Mouse (Mus musculus) telencephalon, adult 2 months (tissue): ENCODE results near the gene Rora.
"Not testable (repeated sequence)": the region's sequence is repeated elsewhere in the genome, so short reads cannot be mapped to it uniquely, and the experiment has no call there.

ENCODE experiments used
- DNase-seq: peaks from one replicate; pipeline ENCODE4 v3.0.0-alpha.2; 2011; ENCODE audit warnings: low read depth, low spot score

The Rora gene

GRCm38 (mm10) chr9:69086844-69087243 lies 433.3 kb downstream of the Rora start:
- no peak for DNase-seq

DNA sequence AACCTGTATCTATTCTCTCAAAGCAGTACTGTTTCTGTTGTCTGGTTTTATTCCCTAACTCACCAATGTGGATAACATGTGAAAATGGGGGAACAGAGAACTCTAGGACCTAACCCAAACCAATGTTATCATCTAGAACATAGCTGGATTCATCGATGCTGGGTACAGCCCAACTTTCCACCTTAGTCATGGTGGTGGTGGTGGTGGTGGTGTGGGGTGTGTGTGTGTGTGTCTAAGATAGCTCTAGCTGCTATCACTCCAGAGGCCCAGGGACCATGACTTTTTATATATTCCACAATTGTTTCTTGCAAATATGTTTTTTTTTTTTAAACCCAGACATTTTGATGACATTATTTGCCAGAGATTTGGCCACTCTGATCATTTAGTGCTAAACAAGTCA lies 433.7 kb downstream of the Rora start:
- no peak for DNase-seq

DNA sequence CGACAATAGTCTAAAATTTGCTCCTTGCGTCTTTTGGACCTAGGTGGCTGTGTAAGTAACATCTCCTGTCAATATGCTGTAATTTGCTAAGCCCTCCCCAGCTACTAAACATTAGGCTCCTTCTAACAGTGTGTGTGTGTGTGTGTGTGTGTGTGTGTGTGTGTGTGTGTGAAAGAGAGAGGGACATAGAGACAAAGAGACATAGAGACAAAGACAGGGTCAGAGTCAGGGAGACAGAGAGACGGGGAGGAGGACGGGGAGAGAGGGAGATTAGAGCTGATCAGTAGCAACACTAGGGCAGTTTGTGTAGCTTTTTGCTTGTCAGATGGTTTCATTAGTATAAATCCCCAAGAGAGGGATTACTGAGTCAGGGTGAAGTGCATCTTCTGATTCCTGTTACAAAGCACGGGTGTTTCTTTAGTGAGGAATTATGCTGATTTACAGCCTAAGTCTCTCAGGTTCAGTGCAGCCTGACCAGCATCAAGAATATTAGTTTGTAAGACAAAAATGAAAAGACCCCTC lies 437.2 kb downstream of the Rora start:
- DNase-seq = no peak

DNA sequence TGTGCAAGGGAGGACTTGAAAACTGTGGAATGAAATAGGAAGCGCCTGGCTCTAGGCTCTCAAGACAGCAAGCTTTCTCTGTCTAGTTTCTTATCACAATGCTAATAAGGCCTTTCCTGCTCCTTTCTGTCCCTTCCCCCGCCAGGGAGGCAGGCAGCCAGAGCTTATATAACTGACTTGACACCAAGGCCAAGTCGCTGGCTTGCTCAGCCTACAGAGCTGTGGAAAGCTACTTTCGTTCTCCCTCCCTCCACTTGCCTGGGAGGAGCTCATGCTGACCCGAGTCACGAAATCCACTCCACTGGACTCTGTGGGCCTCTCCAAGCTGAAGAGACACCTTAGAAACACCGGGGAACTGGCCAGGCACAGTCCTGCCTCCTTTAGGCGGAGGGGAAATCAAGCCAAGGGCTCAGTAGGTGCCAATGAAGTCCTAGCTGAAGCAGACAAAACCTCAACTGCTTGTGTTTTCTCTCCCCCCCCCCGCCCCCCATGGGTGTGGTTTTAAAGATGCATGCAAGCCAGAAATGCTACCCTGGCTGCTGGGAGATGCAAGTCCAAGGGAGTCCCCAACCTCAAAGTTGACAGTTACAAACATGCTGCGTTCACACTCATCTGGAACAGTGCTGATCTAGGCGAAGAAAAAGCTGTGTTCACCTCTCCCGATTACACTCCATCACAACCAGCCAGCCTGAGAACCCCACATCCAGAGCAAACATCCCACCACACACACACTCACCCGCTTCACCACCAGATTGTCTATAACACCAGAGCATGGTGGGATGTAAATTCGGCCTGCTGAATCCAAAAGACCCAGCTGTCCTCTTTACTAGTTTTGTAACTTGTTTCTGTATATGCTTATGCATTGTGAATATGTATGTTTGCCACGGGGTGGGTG lies 438.8 kb downstream of the Rora start:
- DNase-seq = no peak

- not testable (repeated sequence) for DNase-seq
These were observed 446.7 kb downstream of the Rora start for GRCm38 (mm10) chr9:69100153-69100756.

GRCm38 (mm10) chr9:69104321-69104720 lies 450.7 kb downstream of the Rora start:
- no peak for DNase-seq

GRCm38 (mm10) chr9:69109618-69110300 lies 456.2 kb downstream of the Rora start:
- no peak for DNase-seq

- no peak for DNase-seq
These were observed 456.7 kb downstream of the Rora start for GRCm38 (mm10) chr9:69110301-69110674.

GRCm38 (mm10) chr9:69110706-69111105 lies 457.1 kb downstream of the Rora start:
- DNase-seq = no peak

DNA sequence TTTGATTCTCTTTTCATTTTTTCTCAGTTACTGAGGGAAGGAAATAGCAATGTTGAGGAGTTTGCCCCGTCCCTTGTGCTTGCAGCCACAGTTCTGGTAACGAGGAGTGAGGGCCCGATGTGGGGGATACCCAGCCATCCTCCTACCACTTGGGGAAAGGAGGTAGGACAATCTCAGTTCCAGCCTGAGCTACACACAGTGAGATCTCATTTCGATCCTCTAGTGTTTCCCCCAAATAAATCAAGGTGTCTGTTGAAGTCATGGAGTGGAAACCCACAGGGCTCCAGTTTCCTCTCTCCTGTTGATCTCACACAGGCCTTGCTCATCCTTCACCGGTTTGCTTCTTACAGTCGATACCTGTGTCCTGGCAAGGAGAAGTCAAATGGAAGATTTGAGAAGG lies 458.0 kb downstream of the Rora start:
- DNase-seq = no peak

GRCm38 (mm10) chr9:69114429-69114984 lies 460.9 kb downstream of the Rora start:
- DNase-seq = no peak

GRCm38 (mm10) chr9:69116740-69117139 lies 463.2 kb downstream of the Rora start:
- DNase-seq = no peak

GRCm38 (mm10) chr9:69121117-69121740 lies 467.6 kb downstream of the Rora start:
- no peak for DNase-seq

DNA sequence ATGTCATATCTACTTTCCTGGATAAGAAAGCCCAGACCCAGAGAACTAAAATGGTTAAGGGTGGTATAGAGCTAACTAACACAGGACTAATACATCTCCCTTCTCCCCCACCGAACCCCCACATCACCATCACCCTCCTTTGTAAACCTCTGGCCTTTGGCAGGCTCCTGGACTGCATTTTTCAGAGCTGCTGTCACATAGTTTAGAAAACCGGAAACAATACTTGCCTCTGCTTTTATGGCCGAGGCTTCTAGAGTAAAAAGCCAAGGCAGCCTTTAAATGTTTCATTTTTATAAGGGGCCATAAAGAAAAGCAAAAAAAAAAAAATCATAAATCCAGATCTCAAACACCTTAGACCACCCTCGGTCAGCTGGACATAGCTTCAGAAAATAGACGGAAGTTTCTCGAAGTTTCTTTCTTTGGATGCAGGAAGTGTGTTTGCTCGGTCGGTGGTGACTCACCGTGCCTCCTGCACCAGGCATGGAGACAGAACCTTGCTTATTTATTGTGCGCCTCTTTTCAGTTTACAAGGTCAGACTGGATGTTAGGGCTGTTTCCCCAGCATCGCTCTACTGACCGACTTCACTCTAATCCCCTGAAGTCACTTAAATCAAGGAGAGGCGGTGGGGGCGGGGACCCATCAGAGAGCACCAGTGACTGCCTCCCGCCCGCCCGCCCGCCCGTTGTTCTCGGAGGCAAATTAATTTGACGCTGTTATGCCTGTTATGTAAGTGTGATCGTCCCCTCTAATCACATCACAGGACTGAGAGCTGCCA lies 471.6 kb downstream of the Rora start:
- peak; percentile 47 for DNase-seq

DNA sequence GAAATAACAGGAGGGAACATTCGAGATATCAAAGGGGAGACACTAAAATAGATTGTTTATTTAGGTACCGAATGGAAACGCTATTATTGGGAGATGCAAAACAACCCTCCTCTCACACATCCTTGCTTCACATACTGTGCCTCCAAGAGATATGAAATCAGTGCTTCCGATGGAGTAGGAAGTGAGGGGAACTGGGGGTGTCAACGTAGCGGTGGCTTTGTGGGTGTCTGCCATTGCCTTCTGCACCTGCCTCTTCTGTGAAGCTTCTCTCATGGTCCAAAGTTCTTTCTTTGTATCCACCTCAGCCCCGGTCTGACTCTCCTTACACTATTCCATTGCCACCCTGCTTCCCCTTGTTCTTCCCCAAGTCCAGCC lies 472.2 kb downstream of the Rora start:
- DNase-seq = peak; percentile 29

DNA sequence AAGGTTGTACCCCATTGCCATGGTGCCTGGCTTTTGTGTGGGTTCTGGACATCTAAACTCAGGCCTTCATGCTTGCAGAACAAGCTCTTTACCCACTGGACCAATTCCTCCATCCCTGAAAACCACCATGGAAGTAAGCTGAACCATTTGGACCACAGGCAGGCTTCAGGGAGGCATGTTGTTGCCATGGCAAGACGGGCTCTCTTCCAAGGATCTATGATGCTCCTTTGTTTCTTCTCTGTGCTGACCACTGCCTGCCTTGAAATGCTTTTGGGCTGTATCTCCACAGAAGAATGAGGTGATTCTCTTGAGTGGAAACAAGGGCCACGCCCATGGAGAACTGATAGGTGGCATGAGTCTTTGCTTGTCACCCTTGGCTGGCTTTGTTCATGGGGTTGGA lies 473.0 kb downstream of the Rora start:
- DNase-seq = no peak

GRCm38 (mm10) chr9:69128335-69128734 lies 474.7 kb downstream of the Rora start:
- DNase-seq = no peak

- DNase-seq = no peak
These were observed 479.4 kb downstream of the Rora start for GRCm38 (mm10) chr9:69132995-69133394.

DNA sequence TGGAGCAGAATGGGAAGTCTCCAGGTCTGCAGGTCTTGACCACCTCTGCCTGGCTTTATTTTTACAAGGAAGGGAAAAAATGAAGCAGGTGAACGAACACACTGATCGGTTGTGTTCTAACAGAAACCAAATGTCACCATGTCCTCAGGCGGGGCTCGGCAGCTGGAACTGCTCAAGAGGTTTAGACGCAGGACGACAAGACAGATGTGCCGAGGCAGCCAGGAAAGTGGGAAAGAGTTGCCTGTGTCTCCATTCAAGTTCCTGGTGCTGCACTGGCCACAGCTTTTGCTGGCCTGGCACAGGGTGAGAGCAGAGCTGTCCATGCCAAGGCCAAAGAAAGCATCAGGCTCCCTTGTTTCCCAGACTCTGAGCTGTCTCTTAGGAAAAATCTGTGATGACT lies 480.1 kb downstream of the Rora start:
- no peak for DNase-seq

DNA sequence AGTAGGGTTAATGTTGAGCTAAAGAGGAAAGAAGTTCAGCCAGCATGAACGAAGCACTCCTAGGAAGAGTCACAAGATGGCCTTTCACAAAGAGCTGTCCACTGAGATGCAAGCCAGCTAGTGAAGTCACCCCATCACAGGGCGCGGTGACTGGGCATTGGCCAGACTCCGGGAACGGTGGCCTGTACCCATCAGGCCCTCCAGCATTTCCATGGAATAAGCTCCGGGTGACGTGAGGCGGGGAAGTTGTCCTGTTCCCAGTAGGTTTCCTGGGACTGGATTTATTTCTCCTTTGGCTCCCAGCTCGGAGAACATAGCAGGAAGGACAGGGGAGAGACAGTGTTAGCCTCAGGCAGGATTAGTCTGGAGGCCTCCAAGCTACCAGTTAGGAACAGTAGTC lies 481.0 kb downstream of the Rora start:
- DNase-seq = no peak

GRCm38 (mm10) chr9:69136821-69137220 lies 483.2 kb downstream of the Rora start:
- DNase-seq = no peak
